Mouse (Mus musculus) limb, embryonic 11.5 days (tissue): ENCODE measurements around the gene Limch1. TPM values are rescaled to one million over a fixed set of nuclear protein-coding genes. Genes with fewer than 3 reads are reported as not detected.
A peak's percentile ranks its signal among the peaks of the same experiment; 100 is the strongest.

Experiments used
- ATAC-seq: fragments of 200-750 bp; cut with Nextera tagmentation; 2 replicates; pipeline ENCODE4 v1.8.0; 2017; ENCODE audit warnings: low read depth; ENCODE audit not compliant: insufficient number of reproducible peaks, low FRiP score, low TSS enrichment
- DNase-seq: peaks from one replicate; pipeline ENCODE4 v3.0.0-alpha.2; 2015; ENCODE audit warnings: low spot score
- H3K27ac ChIP-seq: fragments of 300-500 bp; sonication (generic); replicated peaks from 2 replicates; pipeline ENCODE4 v1.5.1; 2014; ENCODE audit warnings: low read depth, mild to moderate bottlenecking, low read length
- H3K27me3 ChIP-seq: fragments of 300-500 bp; sonication (generic); 2 replicates; pipeline ENCODE4 v1.6.1; 2014; ENCODE audit warnings: mild to moderate bottlenecking, low read length, mixed read lengths; ENCODE audit not compliant: control insufficient read depth, insufficient read depth
- H3K36me3 ChIP-seq: fragments of 300-500 bp; sonication (generic); 2 replicates; pipeline ENCODE4 v1.6.1; 2014; ENCODE audit warnings: mild to moderate bottlenecking, low read length, moderate library complexity, mixed read lengths; ENCODE audit not compliant: control insufficient read depth, insufficient read depth
- H3K4me1 ChIP-seq: fragments of 300-500 bp; sonication (generic); 2 replicates; pipeline ENCODE4 v1.6.1; 2014; ENCODE audit warnings: low read length, mixed read lengths; ENCODE audit not compliant: control insufficient read depth, insufficient read depth
- H3K4me2 ChIP-seq: fragments of 300-500 bp; sonication (generic); 2 replicates; pipeline ENCODE4 v1.6.1; 2014; ENCODE audit warnings: low read depth, mild to moderate bottlenecking, moderate library complexity; ENCODE audit not compliant: severe bottlenecking
- H3K4me3 ChIP-seq: fragments of 300-500 bp; sonication (generic); 2 replicates; pipeline ENCODE4 v1.5.1; 2014; ENCODE audit warnings: low read depth, low read length
- H3K9ac ChIP-seq: fragments of 300-500 bp; sonication (generic); 2 replicates; pipeline ENCODE4 v1.6.1; 2014; ENCODE audit warnings: mild to moderate bottlenecking, low read length
- H3K9me3 ChIP-seq: fragments of 300-500 bp; sonication (generic); 2 replicates; pipeline ENCODE4 v1.6.1; 2016; ENCODE audit warnings: low read length; ENCODE audit not compliant: control insufficient read depth
- WGBS: fragments of 180-500 bp; shearing (Covaris S2); extraction: QIAGEN DNeasy Blood & Tissue Kit; methylation state at CpG from one replicate; pipeline ENCODE4 v1.1.7; 2014; 5-methylcytosine and 5-hydroxymethylcytosine counted together
- polyA plus RNA-seq: library from polyadenylated mRNA; unstranded; fragments of >200 nt; fragmentation: Nextera tagmentation; extraction: Ambion mirVana; gene quantifications from 2 replicates; pipeline ENCODE4 v1.2.1, GENCODE M21; 2014

Limch1 gene
- polyA plus RNA-seq, 1 experiment from 2014 or later: 39.7 TPM

GRCm38 (mm10) chr5:67097106-67098050 is 351.8 kb downstream of the Limch1 start:
- no peak overlapping the region for H3K9ac ChIP-seq
- WGBS: under 1% methylated on average over 41 of the region's 41 CpGs
- no peaks in the 10 kb centered on the region for H3K9me3 ChIP-seq
- ATAC-seq (no peak), DNase-seq (peak; percentile 66)
- H3K4me1 ChIP-seq: peaks cover 6% of the 10 kb centered on the region
- H3K27ac ChIP-seq: no peak overlapping the region
- H3K27me3 ChIP-seq: peaks cover 85% of the 10 kb centered on the region
- no peaks in the 10 kb centered on the region for H3K36me3 ChIP-seq
- H3K4me3 ChIP-seq: no peak overlapping the region
- H3K4me2 ChIP-seq: no peak overlapping the region

DNA sequence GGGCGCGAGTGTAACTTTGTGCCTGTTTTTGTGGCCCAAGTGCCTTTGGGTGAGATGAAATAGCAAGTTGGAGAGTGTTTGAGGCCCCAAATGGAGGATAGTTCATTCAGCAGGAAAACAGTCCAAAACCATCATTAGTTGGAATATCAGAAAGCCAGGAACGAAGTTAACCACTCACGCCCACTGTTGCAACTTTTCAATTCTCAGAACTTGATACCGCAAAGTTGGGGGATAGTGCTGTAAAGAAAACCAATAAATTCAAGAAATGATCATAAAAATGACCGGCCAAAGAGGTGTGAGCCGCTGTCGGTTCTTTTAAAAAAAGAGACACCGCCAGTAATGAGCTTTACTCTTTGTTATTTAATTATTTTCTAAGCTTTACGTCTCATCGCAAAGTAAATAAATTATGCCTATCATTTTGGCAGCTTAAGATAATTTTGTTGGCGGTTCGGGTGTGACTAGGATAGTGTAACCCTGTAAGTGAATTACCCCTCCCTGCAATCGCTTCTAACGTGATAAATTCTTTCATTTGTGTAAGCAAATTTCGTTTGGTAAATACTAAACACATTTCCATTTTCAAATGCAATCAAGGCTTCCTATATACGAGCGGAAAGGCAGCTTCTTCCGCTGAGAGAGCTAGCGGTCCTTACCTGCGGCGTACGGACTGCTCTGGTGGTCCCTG is 352.6 kb downstream of the Limch1 start:
- no peak overlapping the region for H3K9ac ChIP-seq
- no peaks in the 10 kb centered on the region for H3K9me3 ChIP-seq
- ATAC-seq (no peak), DNase-seq (no peak)
- H3K4me3 ChIP-seq: no peak overlapping the region
- H3K27ac ChIP-seq: no peak overlapping the region
- peaks cover 85% of the 10 kb centered on the region for H3K27me3 ChIP-seq
- no peak overlapping the region for H3K4me2 ChIP-seq
- H3K4me1 ChIP-seq: peaks cover 6% of the 10 kb centered on the region
- 1% methylated on average over 23 of the region's 23 CpGs for WGBS
- no peaks in the 10 kb centered on the region for H3K36me3 ChIP-seq

- no peak within 1 kb of the TSS for H3K27ac ChIP-seq
- H3K27me3 ChIP-seq: peaks cover 84% of the 10 kb centered on the region
- DNase-seq (peak; percentile 64), ATAC-seq (no peak)
- H3K36me3 ChIP-seq: no peaks in the 10 kb centered on the region
- no peak within 1 kb of the TSS for H3K4me2 ChIP-seq
- H3K9ac ChIP-seq: no peak within 1 kb of the TSS
- H3K4me3 ChIP-seq: no peak within 1 kb of the TSS
- H3K9me3 ChIP-seq: no peaks in the 10 kb centered on the region
- H3K4me1 ChIP-seq: peaks cover 6% of the 10 kb centered on the region
- WGBS: under 1% methylated on average over 16 of the region's 16 CpGs
Measured at GRCm38 (mm10) chr5:67098733-67099323, 353.2 kb downstream of the Limch1 start, which contains the start of gene Phox2b. Phox2b (minus strand) TSS chr5:67099301.

DNA sequence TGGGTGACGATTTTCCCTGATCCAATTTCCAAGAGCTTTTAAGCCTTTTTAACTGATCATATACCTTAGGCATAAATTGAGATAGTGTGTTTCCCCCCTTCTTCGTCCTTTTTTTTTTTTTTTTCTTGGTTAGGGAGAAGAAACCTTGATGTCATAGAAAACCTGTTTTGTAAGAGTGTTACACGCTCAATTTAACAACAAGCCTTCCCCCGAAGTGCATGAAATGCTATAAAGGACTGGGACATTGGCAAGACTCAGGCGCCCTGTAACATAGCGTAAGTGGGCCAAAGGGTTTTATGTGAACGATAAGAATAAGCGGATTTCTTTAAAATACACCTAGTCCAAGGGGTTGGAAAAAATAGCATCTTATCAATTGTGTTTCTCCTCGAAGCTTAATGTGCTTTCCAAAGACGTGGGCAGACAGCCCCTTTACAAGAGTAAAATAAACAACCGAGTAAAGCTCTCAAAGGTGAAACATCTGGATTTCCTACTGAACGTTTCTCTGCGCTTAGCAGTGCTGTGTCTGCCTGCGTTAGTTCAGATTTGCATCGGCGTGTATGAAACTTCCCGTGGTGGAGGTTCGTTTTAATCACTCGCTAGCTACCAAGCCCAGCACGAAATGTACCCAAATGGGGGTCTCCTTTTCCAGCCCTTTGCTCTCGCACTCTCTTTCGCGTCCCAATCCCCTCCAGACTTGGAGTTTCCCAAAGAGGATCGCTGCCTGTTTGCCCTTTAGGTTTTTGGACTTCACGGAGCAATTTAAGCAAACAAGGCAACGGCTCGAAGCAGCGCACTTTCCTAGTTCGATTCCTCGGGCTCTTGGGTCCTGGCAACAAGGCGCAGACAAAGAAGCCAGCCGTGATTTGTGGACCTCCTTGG is 354.0 kb downstream of the Limch1 start:
- WGBS: under 1% methylated on average over 32 of the region's 32 CpGs

GRCm38 (mm10) chr5:67100564-67101394 is 355.2 kb downstream of the Limch1 start:
- no peak overlapping the region for H3K4me2 ChIP-seq
- no peak overlapping the region for H3K27ac ChIP-seq
- DNase-seq (peak; percentile 74), ATAC-seq (peak; percentile 18; the same call in 1 of the 2 replicates)
- H3K9ac ChIP-seq: no peak overlapping the region
- H3K36me3 ChIP-seq: no peaks in the 10 kb centered on the region
- H3K4me3 ChIP-seq: no peak overlapping the region
- WGBS: under 1% methylated on average over 34 of the region's 34 CpGs
- peaks cover 6% of the 10 kb centered on the region for H3K4me1 ChIP-seq
- peaks cover 76% of the 10 kb centered on the region for H3K27me3 ChIP-seq
- no peaks in the 10 kb centered on the region for H3K9me3 ChIP-seq

More for the DNA sequence above, 354.0 kb downstream of the Limch1 start:
- Histone ChIP-seq H3K4me3 (no peak overlapping the region), H3K36me3 (no peaks in the 10 kb centered on the region), H3K27ac (no peak overlapping the region), H3K4me1 (peaks cover 6% of the 10 kb centered on the region), H3K27me3 (peaks cover 86% of the 10 kb centered on the region), H3K9ac (no peak overlapping the region), H3K4me2 (no peak overlapping the region), H3K9me3 (no peaks in the 10 kb centered on the region)
- no peak for ATAC-seq
- peak; percentile 74 for DNase-seq

GRCm38 (mm10) chr5:67101395-67101760 is 355.8 kb downstream of the Limch1 start:
- 2% methylated on average over 9 of the region's 9 CpGs for WGBS
- no peak; the same call in 1 of the 2 replicates for ATAC-seq
- Histone ChIP-seq H3K9ac (no peak overlapping the region), H3K27me3 (peaks cover 73% of the 10 kb centered on the region), H3K4me1 (0 out of 2 replicates have a peak, but pooled peaks cover 2% of the 10 kb centered on the region), H3K9me3 (no peaks in the 10 kb centered on the region), H3K27ac (no peak overlapping the region), H3K36me3 (no peaks in the 10 kb centered on the region), H3K4me3 (no peak overlapping the region), H3K4me2 (no peak overlapping the region)
- no peak for DNase-seq

GRCm38 (mm10) chr5:67101793-67102600 is 356.4 kb downstream of the Limch1 start:
- H3K4me3 ChIP-seq: no peak overlapping the region
- H3K27me3 ChIP-seq: peaks cover 68% of the 10 kb centered on the region
- H3K4me1 ChIP-seq: 0 out of 2 replicates have a peak, but pooled peaks cover 2% of the 10 kb centered on the region
- ATAC-seq (no peak), DNase-seq (peak; percentile 65)
- H3K9me3 ChIP-seq: no peaks in the 10 kb centered on the region
- 2% methylated on average over 28 of the region's 28 CpGs for WGBS
- H3K27ac ChIP-seq: no peak overlapping the region
- no peaks in the 10 kb centered on the region for H3K36me3 ChIP-seq
- no peak overlapping the region for H3K4me2 ChIP-seq
- H3K9ac ChIP-seq: no peak overlapping the region
